Mouse (Mus musculus) brain, embryonic 14.5 days (tissue): ENCODE results near the gene Cpm.

Experiments used
- CTCF ChIP-seq: fragments of 200-500 bp; IDR thresholded peaks from 2 replicates; pipeline ENCODE4 v1.5.1; 2012; ENCODE audit warnings: inconsistent platforms, mild to moderate bottlenecking, moderate library complexity, borderline replicate concordance; ENCODE audit not compliant: insufficient read depth, insufficient read length; ENCODE audit errors: extremely low read depth
- POLR2A ChIP-seq: fragments of 200-500 bp; IDR thresholded peaks from 2 replicates; pipeline ENCODE4 v1.6.1; 2012; ENCODE audit warnings: mild to moderate bottlenecking, inconsistent platforms, borderline replicate concordance; ENCODE audit not compliant: poor library complexity, insufficient read depth, insufficient read length, severe bottlenecking; ENCODE audit errors: extremely low read depth

DNA sequence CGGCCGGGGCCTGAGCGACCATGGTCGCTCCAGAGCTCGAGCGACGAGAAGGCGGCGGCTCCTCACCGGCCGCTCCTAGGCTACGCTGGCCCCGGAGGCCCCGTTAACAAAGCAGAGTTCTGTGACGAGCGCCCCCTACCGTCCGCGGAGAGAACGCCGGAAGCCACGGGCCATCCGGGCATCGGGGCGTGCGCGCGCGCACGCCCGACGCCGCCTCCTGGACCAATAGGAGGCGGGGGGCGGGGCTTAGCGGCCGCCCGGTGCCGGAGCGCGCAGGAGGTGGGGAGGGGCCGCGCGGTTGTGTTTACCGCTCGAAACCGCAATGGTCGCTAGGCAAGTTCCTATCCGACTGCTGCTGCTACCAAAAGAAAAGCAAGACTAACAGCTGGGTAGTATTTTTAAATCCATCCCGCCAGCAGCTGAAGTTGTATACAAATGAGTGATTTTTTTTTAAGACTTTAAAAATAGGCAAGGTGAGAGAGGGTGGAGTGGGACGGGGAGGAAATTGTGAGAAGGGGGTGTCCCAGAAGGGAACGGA is 81.4 kb downstream of the Cpm start, which contains the start of gene Mdm2:
- TF ChIP-seq CTCF (peak; percentile 85), POLR2A (peak; percentile 88)
